Mouse (Mus musculus): ENCODE results near the gene Agtrap. TPM values are rescaled to one million over a fixed set of nuclear protein-coding genes. Genes with fewer than 3 reads are reported as not detected.
A peak's percentile ranks its signal among the peaks of the same experiment; 100 is the strongest.
"Not testable (repeated sequence)": the region's sequence is repeated elsewhere in the genome, so short reads cannot be mapped to it uniquely, and the experiment has no call there.

The Agtrap gene
- total and polyA plus RNA-seq, 3 experiments: 75.4 to 174 (median 97.8) TPM

GRCm38 (mm10) chr4:148051046-148051776, 36.6 kb downstream of the Agtrap start:
- DNase-seq: no peak

GRCm38 (mm10) chr4:148050396-148050914, 37.4 kb downstream of the Agtrap start:
- DNase-seq: not testable (repeated sequence)

GRCm38 (mm10) chr4:148046450-148047031, 41.3 kb downstream of the Agtrap start:
- no peak for DNase-seq

GRCm38 (mm10) chr4:148044113-148044512, 43.7 kb downstream of the Agtrap start:
- DNase-seq: no peak

GRCm38 (mm10) chr4:148043327-148043726, 44.5 kb downstream of the Agtrap start:
- not testable (repeated sequence) for DNase-seq

GRCm38 (mm10) chr4:148041611-148042191, 46.1 kb downstream of the Agtrap start:
- DNase-seq: peak; percentile 68

GRCm38 (mm10) chr4:148040933-148041610, 46.8 kb downstream of the Agtrap start:
- peak; percentile 91 for DNase-seq

GRCm38 (mm10) chr4:148040029-148040830, 47.6 kb downstream of the Agtrap start:
- DNase-seq: peak; percentile 59

- DNase-seq: peak; percentile 45
Measured at GRCm38 (mm10) chr4:148039254-148040028, 48.4 kb downstream of the Agtrap start.

GRCm38 (mm10) chr4:148038600-148039253, 49.1 kb downstream of the Agtrap start, which contains the start of the genes Clcn6 and Mthfr:
Gene Clcn6, minus strand, starts transcription at chr4:148038821.
Gene Mthfr, plus strand, starts transcription at chr4:148039077.
- peak; percentile 100 for DNase-seq

- DNase-seq: no peak
Measured at GRCm38 (mm10) chr4:148038079-148038599, 49.7 kb downstream of the Agtrap start.

GRCm38 (mm10) chr4:148035440-148035839, 52.4 kb downstream of the Agtrap start:
- DNase-seq: no peak

- no peak for DNase-seq
Measured at GRCm38 (mm10) chr4:148033858-148034410, 53.9 kb downstream of the Agtrap start.

GRCm38 (mm10) chr4:148030506-148030905, 57.3 kb downstream of the Agtrap start:
- no peak for DNase-seq

- DNase-seq: no peak
Measured at GRCm38 (mm10) chr4:148029297-148029696, 58.5 kb downstream of the Agtrap start.
